Mouse (Mus musculus): ENCODE data around the gene Lrpap1.

GRCm38 (mm10) chr5:35149939-35150338 is 44.4 kb upstream of the Lrpap1 start:
- TF ChIP-seq POLR2A (IDR thresholded peaks at IDR 0.05; ENCODE audit: low read depth, low read length) (no peak), CTCF (IDR thresholded peaks at IDR 0.05; ENCODE audit: extremely low read depth, insufficient read length, insufficient replicate concordance, low read depth, low read length) (no peak)
